Mouse (Mus musculus) urinary bladder, adult 18-20 months (tissue): ENCODE data around the gene Srp9.
A peak's percentile ranks its signal among the peaks of the same experiment; 100 is the strongest.

Experiments used
- DNase-seq, 2 experiments: peaks; one replicate each; pipeline ENCODE4 v3.0.0; 2022; ENCODE audit warnings: low spot score in 2 of 2, mixed read lengths in 2 of 2

Srp9 gene

DNA sequence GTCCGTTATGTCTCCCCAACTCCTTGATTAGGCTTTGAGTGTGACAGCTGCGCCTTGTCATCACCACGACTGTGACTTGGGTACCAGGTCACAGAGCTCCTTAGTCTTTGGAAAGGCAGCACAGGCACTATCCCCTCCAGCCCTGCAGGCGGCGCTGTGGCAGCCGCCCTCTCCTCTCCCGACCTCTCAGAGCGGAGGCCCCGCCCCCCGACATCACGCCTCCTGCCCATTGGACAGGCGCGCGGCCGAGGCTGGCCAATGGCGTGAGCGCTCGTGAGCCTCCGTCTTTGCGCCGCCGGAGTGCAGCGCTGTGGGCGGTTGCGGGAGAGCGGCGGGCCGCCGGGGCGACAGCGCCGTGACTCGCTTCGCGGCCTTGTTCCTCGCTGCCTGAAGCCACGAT is at the start of gene Srp9:
Gene Srp9, plus strand, starts transcription at position 232 of the 400 bp plus-strand sequence.
- DNase-seq = peak; percentile 90 to 94

DNA sequence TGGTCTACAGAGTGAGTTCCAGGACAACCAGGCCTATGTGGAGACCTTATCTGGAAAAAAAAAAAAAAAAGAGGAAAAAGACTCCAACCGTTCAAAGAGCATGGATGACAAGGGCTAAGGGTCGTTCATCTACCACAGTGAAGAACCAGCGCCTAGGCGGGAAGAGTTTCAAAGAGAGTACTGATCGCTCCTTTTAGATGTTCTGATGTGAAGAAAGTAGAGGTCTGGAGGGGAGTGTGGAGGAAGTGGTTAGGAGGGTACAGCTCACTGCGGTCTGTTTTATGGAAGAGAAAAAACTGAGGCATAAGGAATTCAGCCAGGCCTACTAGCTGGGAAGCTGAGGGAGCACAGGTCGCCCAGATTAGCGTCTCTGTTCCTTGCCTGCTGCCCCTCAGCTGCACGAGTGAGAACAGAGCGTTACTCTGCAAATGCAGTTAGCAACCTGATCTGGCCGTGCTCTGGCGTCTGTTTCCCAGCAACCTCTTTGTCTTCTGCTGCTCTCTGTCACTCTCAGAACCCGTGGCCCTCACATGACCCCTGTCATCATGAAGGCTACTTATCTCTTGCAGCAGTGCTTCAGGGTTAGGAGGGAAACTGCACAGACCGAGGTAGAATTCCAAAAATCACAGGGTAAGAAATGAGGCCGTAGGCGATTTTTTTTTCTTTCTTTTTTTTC is 42.7 kb upstream of the Srp9 start:
- no peak for DNase-seq

GRCm38 (mm10) chr1:182083459-182083858 is 41.1 kb upstream of the Srp9 start:
- no peak for DNase-seq

GRCm38 (mm10) chr1:182086759-182087158 is 37.8 kb upstream of the Srp9 start:
- DNase-seq = no peak

DNA sequence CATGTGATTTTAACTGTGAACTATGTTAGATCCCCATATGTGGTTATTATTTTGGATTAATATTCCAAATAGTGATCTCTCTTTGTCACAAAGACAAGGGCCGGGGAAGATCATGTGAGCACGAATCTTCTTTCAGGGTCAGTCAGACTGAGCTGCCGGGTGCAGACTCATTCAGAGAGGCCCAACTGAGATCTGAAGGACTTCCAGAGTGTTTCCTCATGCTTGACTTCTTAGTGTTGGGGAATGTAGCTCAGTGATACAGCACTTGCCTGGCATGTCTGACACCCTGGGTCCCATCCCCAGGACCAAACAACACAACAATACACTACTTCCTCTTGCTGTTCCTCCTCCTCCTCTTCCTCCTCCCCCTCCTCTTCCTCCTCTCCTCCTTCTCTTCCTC is 37.2 kb upstream of the Srp9 start:
- no peak for DNase-seq

DNA sequence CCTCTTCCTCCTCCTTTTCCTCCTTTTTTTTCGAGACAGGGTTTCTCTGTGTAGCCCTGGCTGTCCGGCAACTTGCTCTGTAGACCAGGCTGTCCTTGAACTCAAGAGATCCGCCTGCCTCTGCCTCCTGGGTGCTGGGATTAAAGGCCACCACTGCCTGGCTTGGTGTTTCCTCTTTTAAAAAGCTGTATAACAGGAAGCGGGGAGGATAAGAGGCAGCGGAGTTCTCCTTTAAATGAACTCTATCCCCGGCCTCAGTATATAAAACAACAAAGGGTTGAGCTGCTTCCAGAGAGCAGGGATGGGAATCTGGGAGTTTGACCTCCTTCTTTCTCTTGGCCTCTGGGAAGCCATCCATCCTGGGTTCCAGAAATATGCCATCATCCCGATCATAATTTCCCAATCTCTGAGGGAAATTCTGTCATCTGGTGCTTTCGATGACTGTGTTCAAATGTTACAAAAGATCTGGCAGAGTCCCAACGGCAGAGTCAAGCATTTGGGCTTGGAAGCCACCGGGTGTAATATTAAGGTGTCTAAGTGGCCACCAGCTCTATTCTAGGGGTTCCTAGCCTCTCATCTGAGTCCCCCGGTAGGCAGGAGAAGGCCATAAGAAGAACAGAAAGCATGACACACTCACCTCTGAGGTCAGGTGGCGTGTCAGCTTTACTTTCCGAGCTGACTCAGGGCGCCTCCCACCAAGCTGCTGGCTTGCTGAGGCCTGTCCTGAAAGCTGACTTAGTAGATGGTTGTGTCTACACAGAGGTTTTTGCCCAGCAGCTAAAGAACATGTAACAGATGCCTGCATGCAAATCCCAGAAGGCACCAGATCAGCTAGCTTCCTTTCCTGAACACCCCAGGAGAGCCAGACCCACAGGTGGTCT is 36.5 kb upstream of the Srp9 start:
- DNase-seq = peak in 1 of 2 experiments; percentile 66

GRCm38 (mm10) chr1:182088844-182089418 is 35.6 kb upstream of the Srp9 start:
- no peak for DNase-seq

DNA sequence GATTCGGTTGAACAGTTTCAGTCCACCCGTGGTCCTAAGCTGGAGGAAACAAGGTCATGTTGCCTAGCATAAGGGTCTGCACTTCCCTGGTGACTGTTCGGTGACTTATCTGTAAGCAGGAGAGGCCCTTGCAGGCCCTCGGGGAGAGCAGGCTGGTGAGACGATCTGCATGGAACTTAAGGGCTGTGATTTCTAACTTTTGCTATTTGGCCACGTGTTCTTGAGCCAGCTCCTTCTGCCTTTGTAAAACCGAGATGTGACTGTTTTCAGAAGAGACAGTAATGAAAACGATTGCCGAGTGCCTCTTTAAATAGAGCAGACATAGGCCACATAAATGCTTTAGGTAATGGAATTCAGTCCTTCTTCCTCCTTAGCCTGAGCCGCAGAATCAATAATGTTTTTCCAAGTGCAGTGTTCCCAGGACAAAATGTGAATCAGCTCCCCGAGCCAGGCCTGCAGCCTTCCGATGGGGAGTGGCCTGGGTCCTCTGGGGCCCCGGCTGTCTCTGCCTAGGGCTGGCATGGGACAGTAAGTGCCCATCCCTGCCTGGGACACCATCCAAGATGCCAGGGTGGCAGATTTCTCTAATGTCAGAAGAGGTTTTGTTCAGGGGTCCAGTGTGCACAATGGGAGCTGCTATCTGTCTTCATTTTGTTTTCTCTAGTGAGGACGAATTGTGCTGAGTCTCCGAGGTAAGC is 34.8 kb upstream of the Srp9 start:
- DNase-seq = no peak

- no peak for DNase-seq
Measured at GRCm38 (mm10) chr1:182090298-182090677, 34.2 kb upstream of the Srp9 start.

- no peak for DNase-seq
Measured at GRCm38 (mm10) chr1:182091261-182091660, 33.3 kb upstream of the Srp9 start.

- no peak for DNase-seq
Measured at GRCm38 (mm10) chr1:182091746-182092412, 32.7 kb upstream of the Srp9 start.

DNA sequence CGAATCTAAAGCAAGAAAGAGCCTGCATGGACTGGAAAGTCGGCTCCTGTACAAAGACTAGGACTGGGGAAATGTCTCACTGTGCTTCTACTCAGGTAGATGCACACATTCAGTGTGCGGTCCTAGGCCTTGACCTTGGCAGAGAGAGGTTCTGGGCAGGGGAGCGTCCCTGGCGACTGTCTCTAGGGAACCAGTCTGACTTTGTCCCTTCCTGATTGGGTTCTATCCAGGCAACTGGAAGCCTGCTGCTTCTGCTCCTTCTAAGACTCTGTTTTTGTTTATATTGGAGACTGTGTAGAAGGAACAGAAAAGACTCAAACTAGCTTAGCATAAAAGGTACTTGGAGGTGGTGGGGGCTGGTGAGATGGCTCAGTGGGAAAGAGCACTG is 32.1 kb upstream of the Srp9 start:
- DNase-seq = no peak

- DNase-seq = no peak
Measured at GRCm38 (mm10) chr1:182093407-182093806, 31.1 kb upstream of the Srp9 start.

GRCm38 (mm10) chr1:182094473-182095136 is 29.9 kb upstream of the Srp9 start:
- no peak for DNase-seq

DNA sequence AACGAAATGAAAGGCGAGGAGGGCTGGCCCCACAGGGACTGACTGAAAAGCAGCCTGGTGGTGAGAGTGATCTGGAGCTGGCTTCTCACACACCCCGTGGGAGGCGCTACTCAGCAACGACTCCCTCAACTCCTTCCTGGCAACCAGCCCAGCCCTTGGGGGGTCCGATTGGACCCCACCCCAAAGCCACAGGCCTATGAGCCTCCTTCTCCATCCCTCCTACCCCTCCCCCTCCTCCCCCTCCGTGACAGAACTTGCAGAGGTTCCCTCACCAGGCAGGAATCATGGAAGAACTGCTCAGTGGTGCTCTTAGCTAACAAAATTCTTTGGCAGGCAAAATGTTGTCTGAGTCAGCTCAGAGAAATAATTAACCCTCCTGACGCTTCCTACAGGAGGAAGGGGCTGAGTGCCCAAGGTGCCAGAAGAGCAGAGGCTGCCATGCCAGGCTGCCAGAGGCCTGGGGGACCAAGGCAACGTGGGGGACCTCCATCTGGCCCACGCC is 29.2 kb upstream of the Srp9 start:
- no peak for DNase-seq

DNA sequence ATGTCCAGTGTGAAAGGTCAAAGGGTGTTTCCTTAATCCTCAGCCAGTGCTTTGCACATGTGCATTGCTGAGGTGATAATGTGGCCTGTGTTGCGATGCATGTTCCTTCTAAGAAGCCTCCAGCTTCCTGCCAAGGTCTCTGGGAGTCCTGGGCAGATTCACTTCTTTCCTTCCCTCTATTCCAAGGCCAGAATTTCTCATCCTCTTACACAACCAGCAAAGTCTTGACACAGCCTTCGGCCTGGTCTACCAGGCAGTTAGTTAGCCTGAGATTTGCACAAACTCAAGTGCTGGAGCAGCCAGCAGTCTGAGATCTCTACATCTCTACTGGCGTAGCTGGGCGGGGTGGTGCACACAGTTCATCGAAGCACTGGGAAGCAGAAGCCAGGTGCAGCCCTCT is 27.8 kb upstream of the Srp9 start:
- no peak for DNase-seq

- no peak for DNase-seq
Measured at GRCm38 (mm10) chr1:182099062-182099461, 25.5 kb upstream of the Srp9 start.

DNA sequence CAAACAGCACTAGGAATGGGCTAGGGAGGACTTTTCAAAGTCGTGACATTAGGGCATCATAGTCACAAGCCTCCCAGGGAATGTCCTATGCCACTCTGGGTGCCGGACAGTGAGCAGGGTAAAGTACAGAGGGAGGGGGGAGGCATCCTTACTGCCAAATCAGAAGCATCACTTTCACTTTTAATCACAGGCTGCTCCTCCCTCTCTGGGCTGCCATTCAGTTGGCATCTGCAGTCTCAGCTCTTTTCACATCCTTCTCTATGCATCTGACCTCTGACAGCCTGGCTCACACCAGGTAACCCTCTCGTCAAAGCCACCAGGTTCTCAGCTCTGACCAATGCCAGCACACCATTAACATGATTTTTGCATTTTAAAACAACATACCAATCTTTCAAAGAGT is 24.1 kb upstream of the Srp9 start:
- DNase-seq = no peak

GRCm38 (mm10) chr1:182101468-182101867 is 23.1 kb upstream of the Srp9 start:
- no peak for DNase-seq

- DNase-seq = no peak
Measured at GRCm38 (mm10) chr1:182102706-182103105, 21.8 kb upstream of the Srp9 start.

DNA sequence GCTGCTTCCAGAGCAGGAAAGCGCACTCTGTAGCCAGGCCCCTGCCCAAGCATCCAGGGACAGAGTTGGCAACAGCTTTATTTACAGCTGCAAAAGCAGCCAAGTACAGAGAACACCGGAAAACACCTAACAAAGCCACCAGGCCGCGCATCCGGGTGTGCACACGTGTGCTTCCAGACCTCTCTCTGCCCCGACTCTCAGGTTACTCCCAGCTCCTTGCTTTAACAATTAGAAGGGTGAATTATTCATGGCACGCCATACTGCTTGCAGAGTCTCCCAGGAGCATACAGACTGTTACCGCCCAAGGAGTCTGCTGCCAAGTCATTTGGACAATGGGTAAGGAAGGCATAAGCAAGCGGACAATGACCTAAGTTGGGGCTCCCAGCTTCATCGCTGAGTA is 21.1 kb upstream of the Srp9 start:
- no peak for DNase-seq
